In genomic region chr11:88582021-88582707, GRCm38 (mm10) we compare ENCODE assay signal across 8 mouse cellular contexts.
DNase-seq lines count a peak whose midpoint lies in the region; ATAC-seq and TF ChIP-seq lines count a peak whose summit lies in the region.

No protein-coding gene starts in this region.

- no peak for ATAC-seq in heart, embryonic 14.5 days (ENCODE audit: insufficient number of reproducible peaks, insufficient read depth, low FRiP score, low read depth)
- ATAC-seq in liver, embryonic 14.5 days (ENCODE audit: insufficient read depth): no peak
- ATAC-seq in monocyte, adult 5-6 weeks (replicated peaks; ENCODE audit: insufficient number of reproducible peaks, low FRiP score, low TSS enrichment, poor library complexity, severe bottlenecking): no peak

- in situ Hi-C loops in CH12.LX (cut with MboI; ENCODE audit: low pct_ligation_motif_present, low pct_unique_long_range_greater_than_20kb, low sequenced_read_pairs): no loop called here

- H3K27ac ChIP-seq in CH12.LX (ENCODE audit: insufficient read depth, low read depth): peak overlapping the region; percentile 55
- peak overlapping the region; percentile 93 for H3K27ac ChIP-seq in ES-Bruce4 (ENCODE audit: insufficient read depth, low read length)
- H3K27ac ChIP-seq in heart, embryonic 14.5 days (replicated peaks in 1 of 2; ENCODE audit: control insufficient read depth in 1 of 2, insufficient read depth in 1 of 2, low read depth in 2 of 2, low read length in 2 of 2): peak overlapping the region; percentile 85 to 87
- H3K27ac ChIP-seq in liver, embryonic 14.5 days: no peak overlapping the region

- no peak for TF ChIP-seq POLR2A in CH12.LX (IDR thresholded peaks at IDR 0.05; ENCODE audit: low read depth, low read length)
- TF ChIP-seq POLR2A in ES-Bruce4 (IDR thresholded peaks at IDR 0.05; ENCODE audit: insufficient read depth, low read length): no peak

- H3K27me3 ChIP-seq in CH12.LX (replicated peaks) (no peaks in the 10 kb centered on the region), ES-Bruce4 (ENCODE audit: control insufficient read depth, insufficient read depth, low read length, poor library complexity, severe bottlenecking) (no peaks in the 10 kb centered on the region)
- H3K27me3 ChIP-seq in heart, embryonic 14.5 days (ENCODE audit: control insufficient read depth, insufficient read depth, low read length): no peaks in the 10 kb centered on the region
- no peaks in the 10 kb centered on the region for H3K27me3 ChIP-seq in liver, embryonic 14.5 days (ENCODE audit: control insufficient read depth, insufficient read depth, low read length)

- no peak for DNase-seq in CH12.LX (ENCODE audit: extremely low read depth)
- DNase-seq in liver, embryonic 14.5 days (ENCODE audit: low read depth in 3 of 3, low spot score in 3 of 3): no peak
- DNase-seq in right cerebral cortex, adult 18-20 months: no peak
- DNase-seq in c-Kit-positive CD71-positive TER-119-positive erythroid progenitor cells, embryonic 14.5 days (ENCODE audit: low spot score): no peak
- no peak for DNase-seq in left cerebral cortex, postnatal 10 days (ENCODE audit: extremely low spot score in 1 of 2, low spot score in 2 of 2)

- WGBS in heart, embryonic 14.5 days: 43% methylated on average over 13 of the region's 13 CpGs
- 45% methylated on average over 13 of the region's 13 CpGs for WGBS in liver, embryonic 14.5 days (ENCODE audit: insufficient replicate concordance)

- no peak for TF ChIP-seq CTCF in CH12.LX (conservative IDR thresholded peaks at IDR 0.05 in 1 of 2, IDR thresholded peaks at IDR 0.05 in 1 of 2; ENCODE audit: low read depth in 2 of 2, low read length in 2 of 2)
- no peak for TF ChIP-seq CTCF in ES-Bruce4 (IDR thresholded peaks at IDR 0.05; ENCODE audit: low read depth, low read length)
- no peak for TF ChIP-seq CTCF in liver, embryonic 14.5 days (IDR thresholded peaks at IDR 0.05; ENCODE audit: low read depth)

- no peak for TF ChIP-seq RAD21 in CH12.LX (IDR thresholded peaks at IDR 0.05; ENCODE audit: low read depth, low read length)

- dilution Hi-C loops in CH12.LX (cut with MboI; ENCODE audit: extremely low pct_ligation_motif_present, extremely low pct_unique_long_range_greater_than_20kb, low sequenced_read_pairs): no loop called here

- intact Hi-C loops in left cerebral cortex, postnatal 10 days (cut with DNase I): loop anchor here (5.0 kb wide), 1 partner anchor 135 kb away; the partner anchor contains the start of gene Msi2

- H3K79me2 ChIP-seq in CH12.LX (replicated peaks; ENCODE audit: control insufficient read depth, extremely low read depth, insufficient read depth, poor library complexity, severe bottlenecking): peaks cover 20% of the 10 kb centered on the region

- no peak overlapping the region for H3K4me3 ChIP-seq in CH12.LX (replicated peaks in 1 of 3; ENCODE audit: low read depth in 2 of 3, low read length in 2 of 3, poor library complexity in 1 of 3)
- H3K4me3 ChIP-seq in ES-Bruce4 (ENCODE audit: low read depth, low read length): peak overlapping the region; percentile 27
- no peak overlapping the region for H3K4me3 ChIP-seq in heart, embryonic 14.5 days (ENCODE audit: control insufficient read depth in 1 of 2, insufficient read depth in 1 of 2, low read depth in 1 of 2, low read length in 2 of 2)
- no peak overlapping the region for H3K4me3 ChIP-seq in liver, embryonic 14.5 days (ENCODE audit: insufficient read depth in 1 of 2, low read depth in 2 of 2, low read length in 2 of 2)

- TF ChIP-seq EP300 in CH12.LX (IDR thresholded peaks at IDR 0.05; ENCODE audit: low read length) (no peak), ES-Bruce4 (IDR thresholded peaks at IDR 0.05; ENCODE audit: insufficient read depth, low read depth, low read length) (peak; percentile 77)
- no peak for TF ChIP-seq EP300 in liver, embryonic 14.5 days (IDR thresholded peaks at IDR 0.05; ENCODE audit: low read depth)

- peaks cover 5 to 39% of the 10 kb centered on the region in 2 experiments for H3K36me3 ChIP-seq in CH12.LX (replicated peaks in 1 of 2; ENCODE audit: control insufficient read depth in 1 of 2, insufficient read depth in 1 of 2, low read length in 1 of 2)
- 0 out of 2 replicates have a peak, but pooled peaks cover 2% of the 10 kb centered on the region for H3K36me3 ChIP-seq in ES-Bruce4 (ENCODE audit: control insufficient read depth, insufficient read depth, low read length, poor library complexity, severe bottlenecking)
- no peaks in the 10 kb centered on the region for H3K36me3 ChIP-seq in heart, embryonic 14.5 days (ENCODE audit: control insufficient read depth, insufficient read depth, low read length)
- no peaks in the 10 kb centered on the region for H3K36me3 ChIP-seq in liver, embryonic 14.5 days (replicated peaks; ENCODE audit: control insufficient read depth, insufficient read depth, low read depth)

- H3K4me1 ChIP-seq in CH12.LX (ENCODE audit: control insufficient read depth in 1 of 2, insufficient read depth in 2 of 2): peaks cover 31 to 96% of the 10 kb centered on the region in 2 experiments
- H3K4me1 ChIP-seq in ES-Bruce4 (ENCODE audit: control insufficient read depth, insufficient read depth, low read length): peaks cover 12% of the 10 kb centered on the region
- H3K4me1 ChIP-seq in heart, embryonic 14.5 days (ENCODE audit: control insufficient read depth in 2 of 2, insufficient read depth in 2 of 2, low read length in 2 of 2): peaks cover 45 to 75% of the 10 kb centered on the region in 2 experiments
- peaks cover 3 to 22% of the 10 kb centered on the region in 2 experiments; a peak in 2 of 4 replicates for H3K4me1 ChIP-seq in liver, embryonic 14.5 days (replicated peaks; ENCODE audit: control insufficient read depth in 2 of 2, insufficient read depth in 2 of 2, low read length in 1 of 2)

- H3K9ac ChIP-seq in CH12.LX (ENCODE audit: insufficient read depth, low read depth) (peak overlapping the region; percentile 8), ES-Bruce4 (ENCODE audit: low read depth, poor library complexity, severe bottlenecking) (peak overlapping the region; percentile 64)
- peak overlapping the region; percentile 52 for H3K9ac ChIP-seq in heart, embryonic 14.5 days (ENCODE audit: low read length)
- no peak overlapping the region for H3K9ac ChIP-seq in liver, embryonic 14.5 days (replicated peaks)

- peak overlapping the region; percentile 76 for H3K4me2 ChIP-seq in CH12.LX (ENCODE audit: insufficient read depth, low read depth, poor library complexity, severe bottlenecking)
- peak overlapping the region; percentile 41 for H3K4me2 ChIP-seq in heart, embryonic 14.5 days (ENCODE audit: low read length)
- 0 out of 2 replicates have a peak overlapping the region, but pooled peaks have one; percentile 1 for H3K4me2 ChIP-seq in liver, embryonic 14.5 days (ENCODE audit: low read depth)

- no peaks in the 10 kb centered on the region for H3K9me3 ChIP-seq in CH12.LX (replicated peaks; ENCODE audit: low read length)
- no peaks in the 10 kb centered on the region for H3K9me3 ChIP-seq in ES-Bruce4 (replicated peaks; ENCODE audit: control insufficient read depth, insufficient read depth, low read length, poor library complexity, severe bottlenecking)
- no peaks in the 10 kb centered on the region for H3K9me3 ChIP-seq in heart, embryonic 14.5 days (ENCODE audit: control insufficient read depth, low read length)
- H3K9me3 ChIP-seq in liver, embryonic 14.5 days (ENCODE audit: control insufficient read depth, low read length): no peaks in the 10 kb centered on the region

TF ChIP-seq in CH12.LX, 34 proteins besides CTCF, POLR2A, EP300 and RAD21:
- no peak for TF ChIP-seq MAX (IDR thresholded peaks at IDR 0.05; ENCODE audit: low read length)
- TF ChIP-seq TBP (conservative IDR thresholded peaks at IDR 0.05; ENCODE audit: low read depth, low read length): no peak
- no peak for TF ChIP-seq MEF2A (IDR thresholded peaks at IDR 0.05; ENCODE audit: borderline replicate concordance, low read depth, low read length)
- TF ChIP-seq HCFC1 (IDR thresholded peaks at IDR 0.05; ENCODE audit: low read depth, low read length): no peak
- no peak for TF ChIP-seq IRF4 (IDR thresholded peaks at IDR 0.05; ENCODE audit: low read depth, low read length)
- TF ChIP-seq ELF1 (IDR thresholded peaks at IDR 0.05; ENCODE audit: low read depth, low read length): no peak

Comparison
In these comparisons a context has a peak if more than half of its experiments do, and no peak if none do; other contexts are left out.
1. H3K4me2 ChIP-seq: peak in every context shown above with its lines; median percentile 76 in CH12.LX; 41 in heart, embryonic 14.5 days; 1 in liver, embryonic 14.5 days.